Mouse (Mus musculus): ENCODE measurements around the gene Smok2a. TPM values are rescaled to one million over a fixed set of nuclear protein-coding genes. Genes with fewer than 3 reads are reported as not detected.
A peak's percentile ranks its signal among the peaks of the same experiment; 100 is the strongest.
"Not testable (repeated sequence)": the region's sequence is repeated elsewhere in the genome, so short reads cannot be mapped to it uniquely, and the experiment has no call there.

Smok2a gene
- total RNA-seq, 1 experiment from 2014 or later, result not detected

DNA sequence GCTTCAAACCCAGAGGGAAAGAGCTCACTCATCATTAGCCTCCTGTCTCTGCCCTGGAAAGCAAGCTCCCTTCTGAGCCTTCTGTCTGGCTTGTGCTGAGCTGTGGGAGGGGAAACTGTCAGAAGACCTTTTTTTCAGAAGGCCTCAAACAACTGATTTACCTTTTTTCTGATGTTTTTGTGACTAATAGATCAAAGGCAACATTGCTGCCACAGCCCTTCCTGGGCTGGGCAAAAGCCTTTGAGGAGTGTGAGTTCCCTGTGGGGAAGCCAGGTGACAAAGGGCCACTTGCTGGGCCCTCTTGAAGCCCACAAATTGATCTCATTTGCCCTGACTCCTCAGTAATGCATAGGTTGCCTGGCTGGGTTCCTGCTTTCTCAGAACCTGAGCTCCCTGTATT is 12.5 kb upstream of the Smok2a start:
- ATAC-seq (ENCODE audit: extremely low read depth, insufficient number of reproducible peaks, low FRiP score, poor library complexity, severe bottlenecking), result not testable (repeated sequence)

DNA sequence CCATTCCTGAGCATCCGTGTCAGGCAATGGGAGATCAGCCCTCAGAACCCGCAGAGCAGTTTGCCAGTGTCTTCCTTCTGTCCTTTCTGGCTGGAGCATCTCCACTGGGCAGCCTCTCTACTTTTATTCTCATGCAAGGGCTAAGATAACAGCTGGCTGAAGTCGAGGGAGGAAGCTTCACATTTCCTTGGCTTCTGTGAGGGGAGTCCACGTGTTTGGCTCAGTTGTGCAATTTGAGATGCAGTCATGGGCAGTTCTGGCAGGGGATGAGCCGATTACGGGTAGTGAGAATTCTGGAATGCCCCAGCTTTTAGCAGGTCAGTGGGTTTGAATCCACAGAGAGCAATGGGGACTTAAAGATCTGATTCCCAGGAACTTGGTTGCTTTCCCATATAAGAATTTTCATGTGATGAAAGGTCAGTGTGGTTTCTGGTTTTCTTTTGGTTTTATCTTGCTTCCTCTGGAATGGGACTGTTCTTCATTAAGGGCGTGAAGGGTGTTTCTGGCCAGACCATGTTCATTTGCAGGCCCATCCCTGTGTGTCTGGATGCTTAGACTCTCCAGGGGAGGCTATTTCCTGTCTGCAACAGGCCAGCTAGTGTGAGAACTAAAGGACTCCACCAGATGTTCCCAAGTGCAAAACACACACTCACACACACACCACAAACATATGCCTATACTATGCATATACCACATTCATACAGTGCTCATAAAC is 8.7 kb upstream of the Smok2a start:
- ATAC-seq (ENCODE audit: extremely low read depth, insufficient number of reproducible peaks, low FRiP score, poor library complexity, severe bottlenecking), result no peak

DNA sequence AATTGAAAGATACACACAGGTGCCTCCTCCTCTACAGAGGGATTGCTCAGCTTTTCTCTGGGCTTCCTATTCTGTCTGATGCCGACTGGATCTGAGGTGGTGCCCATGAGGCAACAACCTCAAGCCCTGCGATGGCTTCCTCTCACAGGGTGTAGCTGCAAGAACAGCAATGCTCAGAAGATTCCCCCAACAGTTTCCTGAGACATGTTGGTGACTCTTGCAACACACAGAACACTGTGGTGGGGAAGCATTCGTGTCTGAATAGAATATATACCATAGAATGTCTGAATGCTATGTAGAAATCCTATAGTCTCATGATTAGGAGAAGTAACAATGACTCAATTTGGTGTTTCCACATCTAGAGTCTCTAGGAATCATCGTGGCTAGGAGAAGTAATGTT is 6.8 kb upstream of the Smok2a start:
- no peak for ATAC-seq (ENCODE audit: extremely low read depth, insufficient number of reproducible peaks, low FRiP score, poor library complexity, severe bottlenecking)

DNA sequence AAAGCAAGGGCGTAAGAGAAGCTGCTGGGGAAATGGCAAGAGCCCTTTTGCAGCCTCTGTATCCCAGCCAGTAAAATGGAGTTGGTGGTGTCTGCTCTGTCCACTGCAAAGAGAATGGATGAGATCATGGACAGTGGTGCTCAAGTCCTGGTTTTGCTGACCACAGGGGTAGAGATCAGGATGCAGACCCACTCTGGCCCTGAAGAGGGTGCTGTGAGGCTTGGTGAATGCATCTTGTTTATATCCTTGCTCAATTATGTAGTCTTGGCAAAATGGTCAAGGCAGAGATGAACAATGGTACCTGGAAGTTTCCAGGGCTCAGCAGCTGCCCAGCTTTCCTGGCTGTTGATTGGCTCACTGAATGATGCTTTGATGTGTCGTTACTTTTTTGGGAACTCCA is 5.4 kb upstream of the Smok2a start:
- no peak for ATAC-seq (ENCODE audit: extremely low read depth, insufficient number of reproducible peaks, low FRiP score, poor library complexity, severe bottlenecking)

DNA sequence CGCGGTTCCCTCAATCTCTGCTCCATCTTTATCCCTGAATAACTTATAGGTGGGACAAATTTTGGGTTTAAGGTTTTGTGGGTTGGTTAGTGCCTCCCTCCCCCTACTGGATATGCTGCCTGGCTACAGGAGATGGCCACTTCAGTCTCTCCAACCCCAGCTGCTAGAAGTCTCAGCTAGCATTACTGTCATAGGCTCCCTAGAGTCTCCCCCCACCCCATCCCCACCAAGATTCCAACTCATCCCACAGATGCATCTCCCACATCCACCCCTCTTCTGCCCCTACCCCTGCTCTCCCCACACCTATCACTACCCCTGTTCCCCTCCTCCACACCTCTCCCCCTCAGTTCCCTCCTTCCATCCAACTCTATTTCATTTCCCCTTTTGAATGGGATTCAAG is 933 bp downstream of the Smok2a start:
- not testable (repeated sequence) for ATAC-seq (ENCODE audit: extremely low read depth, insufficient number of reproducible peaks, low FRiP score, poor library complexity, severe bottlenecking)

DNA sequence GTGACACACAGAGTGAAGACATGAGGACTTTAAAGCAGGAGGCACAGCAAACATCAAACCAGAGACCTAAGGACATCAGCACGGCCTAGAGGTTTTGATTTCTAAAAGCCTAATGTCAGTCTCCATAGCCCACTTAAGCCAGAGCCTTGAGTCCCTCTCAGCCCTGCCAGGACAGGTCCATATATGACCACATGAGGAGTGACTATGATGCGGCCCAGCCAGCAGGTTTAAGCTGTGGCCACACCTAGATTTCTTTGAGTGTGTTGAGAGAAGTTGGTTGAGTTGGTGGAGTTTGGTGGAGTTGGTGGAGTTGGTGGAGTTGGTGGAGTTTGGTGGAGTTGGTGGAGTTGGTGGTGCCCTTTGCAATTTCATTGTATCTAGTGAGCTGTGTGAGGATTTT is 9.0 kb downstream of the Smok2a start, which contains the start of gene Smok2b:
TSS of gene Smok2b (plus strand) at position 301 of the 400 bp plus-strand sequence.
- ATAC-seq (ENCODE audit: extremely low read depth, insufficient number of reproducible peaks, low FRiP score, poor library complexity, severe bottlenecking), result not testable (repeated sequence)

DNA sequence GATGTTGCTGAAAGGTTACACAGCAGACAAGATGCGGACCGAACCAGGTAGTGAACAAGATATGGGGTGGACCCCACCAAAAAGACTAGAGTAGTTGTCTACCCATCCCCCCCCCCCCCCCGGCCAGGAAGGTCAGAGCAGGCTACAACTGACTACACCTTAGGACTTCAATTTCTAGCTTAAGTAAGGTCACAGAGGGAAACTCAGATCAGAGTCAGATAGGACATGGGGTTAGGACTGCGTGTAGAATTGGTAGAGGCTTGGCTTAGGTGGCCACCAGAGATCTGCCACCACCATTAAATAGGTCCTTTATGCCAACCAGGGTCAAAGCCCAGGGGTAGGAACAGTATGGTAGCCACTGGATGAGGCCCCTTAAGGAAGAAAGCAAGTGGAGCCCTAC is 18.5 kb downstream of the Smok2a start:
- not testable (repeated sequence) for ATAC-seq (ENCODE audit: extremely low read depth, insufficient number of reproducible peaks, low FRiP score, poor library complexity, severe bottlenecking)

DNA sequence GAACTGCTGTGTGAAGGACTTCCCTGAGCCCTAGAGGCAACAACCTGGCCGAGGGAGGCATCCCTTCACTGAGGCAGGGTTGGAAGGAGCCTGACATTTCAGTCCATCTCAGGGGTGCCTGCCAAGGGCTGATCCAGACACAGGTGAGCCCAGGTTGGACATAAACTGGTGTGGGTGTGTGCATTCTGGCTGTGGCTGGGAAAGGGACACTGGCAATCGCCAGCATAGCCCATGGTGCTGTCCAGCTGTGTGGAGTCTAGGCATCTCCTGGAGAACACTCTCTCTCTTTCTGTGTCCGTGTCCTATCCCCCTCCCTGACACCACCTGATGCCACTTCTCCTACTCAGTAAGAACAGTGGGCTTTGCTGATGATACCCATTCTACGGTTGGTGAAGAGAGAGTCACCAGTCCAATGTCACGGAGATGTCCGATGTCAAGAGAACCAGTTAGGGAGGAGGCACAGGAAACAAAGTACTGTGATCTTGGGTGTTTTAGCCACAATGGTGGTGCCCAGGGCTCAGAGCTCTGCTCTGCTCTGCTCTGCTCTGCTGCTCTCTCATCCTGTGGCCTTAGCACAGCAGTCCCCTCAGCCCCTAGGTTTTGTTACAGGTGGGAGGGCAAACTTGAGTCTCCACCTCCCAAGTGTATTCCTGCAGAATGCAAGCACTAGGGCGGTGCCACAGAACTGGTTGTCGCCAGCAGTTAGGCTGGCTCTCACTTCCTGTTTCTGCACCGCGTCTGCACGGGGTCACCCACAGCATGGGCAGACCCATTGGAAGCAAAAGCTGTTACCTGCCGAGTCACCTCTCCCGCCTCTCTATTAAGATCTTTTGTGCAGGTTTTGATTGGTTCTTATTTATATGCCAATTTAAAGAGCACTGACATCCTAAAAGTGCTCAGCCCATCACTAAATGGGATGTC is 20.1 kb downstream of the Smok2a start:
- peak; percentile 33; the same call in 1 of the 2 replicates for ATAC-seq (ENCODE audit: extremely low read depth, insufficient number of reproducible peaks, low FRiP score, poor library complexity, severe bottlenecking)

DNA sequence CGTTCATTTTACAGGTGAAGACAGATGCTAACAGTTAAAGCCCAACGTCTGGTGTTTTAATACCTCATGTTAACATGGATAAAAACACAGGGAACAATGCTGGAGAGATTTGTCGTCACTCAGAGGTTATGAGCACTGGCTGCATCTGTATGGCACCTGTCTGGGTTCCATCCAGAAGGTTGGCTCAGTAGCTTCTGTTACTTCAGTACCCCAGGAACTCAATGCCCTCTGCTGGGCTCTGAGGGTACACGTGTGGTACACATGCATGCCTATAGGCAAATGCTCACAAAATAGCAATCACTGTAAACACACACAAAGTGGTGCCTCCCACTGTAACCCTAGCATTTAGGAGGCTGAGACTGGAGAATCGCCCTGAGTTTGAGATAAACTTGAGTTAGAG is 33.8 kb downstream of the Smok2a start:
- peak; percentile 28; the same call in 1 of the 2 replicates for ATAC-seq (ENCODE audit: extremely low read depth, insufficient number of reproducible peaks, low FRiP score, poor library complexity, severe bottlenecking)

Other genes starting within 250 kb of the Smok2a start
- 173 and 194 TPM in 2 replicates for gene Wtap, start 227.0 kb upstream of the Smok2a start, total RNA-seq (2017)
- gene Sod2, start 214.3 kb upstream of the Smok2a start, total RNA-seq (2017), result 27.9 and 28.4 TPM in 2 replicates
- gene Gpr31b, start 168.9 kb upstream of the Smok2a start, total RNA-seq (2017), result not detected in 2 replicates
- not detected in 2 replicates for gene Tcp10b, start 160.1 kb upstream of the Smok2a start, total RNA-seq (2017)
- 0.61 and 1.2 TPM in 2 replicates for gene Unc93a, start 89.4 kb upstream of the Smok2a start, total RNA-seq (2017)
- gene Smok2b, start 9.1 kb downstream of the Smok2a start, total RNA-seq (2017), result not detected in 2 replicates
- not detected in 2 replicates for gene Tcp10c, start 133.4 kb downstream of the Smok2a start, total RNA-seq (2017)